In genomic region chr14:76772781-76773438, GRCm38 (mm10) we compare ENCODE assay signal across 13 mouse cellular contexts.
DNase-seq lines count a peak whose midpoint lies in the region; ATAC-seq and TF ChIP-seq lines count a peak whose summit lies in the region.
"Had no signal": no experiment of that assay in that cellular context is flagged by ENCODE, and none has a peak within 500 bp of the region (broad histone marks: within the 10 kb centered on the region; RNA-seq: fewer than 3 reads in every experiment).

No protein-coding gene starts in this region.

- no peaks in the 10 kb centered on the region for H3K27me3 ChIP-seq in intestine, postnatal 0 days (replicated peaks; ENCODE audit: control insufficient read depth, insufficient read depth, low read length)
- no peaks in the 10 kb centered on the region for H3K27me3 ChIP-seq in intestine, embryonic 15.5 days (replicated peaks)
- no peaks in the 10 kb centered on the region for H3K27me3 ChIP-seq in forebrain, postnatal 0 days (ENCODE audit: insufficient read depth, low read length)
- no peaks in the 10 kb centered on the region for H3K27me3 ChIP-seq in midbrain, postnatal 0 days (ENCODE audit: insufficient read depth, low read length)
- H3K27me3 ChIP-seq: embryonic facial prominence, embryonic 12.5 days had no signal

- peak; percentile 58 for DNase-seq in embryo, embryonic 10 days (ENCODE audit: low spot score)
- peak; percentile 56 for DNase-seq in forebrain, postnatal 0 days
- DNase-seq in midbrain, postnatal 0 days (ENCODE audit: low spot score): peak; percentile 58
- no peak for DNase-seq in MN1 (ENCODE audit: low spot score)
- no peak for DNase-seq in right cerebral cortex, postnatal 4 days
- DNase-seq in gastrocnemius, postnatal 4 days (ENCODE audit: low spot score in 2 of 2): no peak
- DNase-seq: adrenal gland, adult 2 months; gastrocnemius, postnatal 10 days; layer of hippocampus, adult 9-11 months; thymus, postnatal 14 days had no signal

- 80% methylated on average over 11 of the region's 11 CpGs for WGBS in intestine, postnatal 0 days
- 70% methylated on average over 11 of the region's 11 CpGs for WGBS in intestine, embryonic 15.5 days
- 23% methylated on average over 11 of the region's 11 CpGs for WGBS in forebrain, postnatal 0 days
- WGBS in midbrain, postnatal 0 days: 29% methylated on average over 11 of the region's 11 CpGs

- no peak overlapping the region for H3K9ac ChIP-seq in intestine, postnatal 0 days (ENCODE audit: low read depth, low read length)
- no peak overlapping the region for H3K9ac ChIP-seq in intestine, embryonic 15.5 days
- H3K9ac ChIP-seq in forebrain, postnatal 0 days: no peak overlapping the region
- H3K9ac ChIP-seq in midbrain, postnatal 0 days (replicated peaks; ENCODE audit: low read length, poor library complexity, severe bottlenecking): no peak overlapping the region
- H3K9ac ChIP-seq: embryonic facial prominence, embryonic 12.5 days had no signal

- no peaks in the 10 kb centered on the region for H3K9me3 ChIP-seq in intestine, postnatal 0 days (ENCODE audit: control insufficient read depth)
- H3K9me3 ChIP-seq in intestine, embryonic 15.5 days: no peaks in the 10 kb centered on the region
- no peaks in the 10 kb centered on the region for H3K9me3 ChIP-seq in forebrain, postnatal 0 days (ENCODE audit: low read length)
- H3K9me3 ChIP-seq in midbrain, postnatal 0 days (ENCODE audit: low read length): no peaks in the 10 kb centered on the region
- H3K9me3 ChIP-seq: embryonic facial prominence, embryonic 12.5 days had no signal

- H3K27ac ChIP-seq in intestine, postnatal 0 days (ENCODE audit: low read depth, low read length): no peak overlapping the region
- H3K27ac ChIP-seq in intestine, embryonic 15.5 days: no peak overlapping the region
- H3K27ac ChIP-seq in forebrain, postnatal 0 days (ENCODE audit: low read depth, low read length): peak overlapping the region; percentile 69
- H3K27ac ChIP-seq in midbrain, postnatal 0 days (ENCODE audit: low read depth, low read length): peak overlapping the region; percentile 59; the same call in 1 of the 2 replicates
- H3K27ac ChIP-seq: embryonic facial prominence, embryonic 12.5 days had no signal

- H3K36me3 ChIP-seq in intestine, postnatal 0 days (ENCODE audit: control insufficient read depth, insufficient read depth): no peaks in the 10 kb centered on the region
- no peaks in the 10 kb centered on the region for H3K36me3 ChIP-seq in intestine, embryonic 15.5 days
- H3K36me3 ChIP-seq in forebrain, postnatal 0 days (ENCODE audit: insufficient read depth): no peaks in the 10 kb centered on the region
- H3K36me3 ChIP-seq in midbrain, postnatal 0 days (ENCODE audit: insufficient read depth, low read length): no peaks in the 10 kb centered on the region
- H3K36me3 ChIP-seq: embryonic facial prominence, embryonic 12.5 days had no signal

- no peak for ATAC-seq in intestine, postnatal 0 days
- ATAC-seq in intestine, embryonic 15.5 days: no peak
- peak; percentile 74 for ATAC-seq in forebrain, postnatal 0 days
- ATAC-seq in midbrain, postnatal 0 days (ENCODE audit: low FRiP score): peak; percentile 54; the same call in 1 of the 2 replicates

- no peaks in the 10 kb centered on the region; the same call in 1 of the 2 replicates for H3K4me1 ChIP-seq in intestine, postnatal 0 days (replicated peaks; ENCODE audit: control insufficient read depth, insufficient read depth, low read length)
- no peaks in the 10 kb centered on the region for H3K4me1 ChIP-seq in intestine, embryonic 15.5 days (replicated peaks)
- H3K4me1 ChIP-seq in forebrain, postnatal 0 days (ENCODE audit: insufficient read depth): peaks cover 10% of the 10 kb centered on the region; the same call in 1 of the 2 replicates
- H3K4me1 ChIP-seq in midbrain, postnatal 0 days (ENCODE audit: insufficient read depth, low read length): peaks cover 7% of the 10 kb centered on the region; the same call in 1 of the 2 replicates
- H3K4me1 ChIP-seq: embryonic facial prominence, embryonic 12.5 days had no signal

- no peak overlapping the region for H3K4me3 ChIP-seq in intestine, postnatal 0 days (ENCODE audit: low read depth, low read length)
- H3K4me3 ChIP-seq in intestine, embryonic 15.5 days (replicated peaks): no peak overlapping the region
- H3K4me3 ChIP-seq in forebrain, postnatal 0 days (ENCODE audit: low read depth, low read length): no peak overlapping the region
- no peak overlapping the region for H3K4me3 ChIP-seq in midbrain, postnatal 0 days (ENCODE audit: low read depth, low read length)
- H3K4me3 ChIP-seq: embryonic facial prominence, embryonic 12.5 days had no signal

- TF ChIP-seq CTCF in intestine, postnatal 0 days (IDR thresholded peaks at IDR 0.05; ENCODE audit: low read depth): peak; percentile 60
- peak; percentile 60 for TF ChIP-seq CTCF in forebrain, postnatal 0 days (IDR thresholded peaks at IDR 0.05; ENCODE audit: low read depth)
- TF ChIP-seq CTCF in midbrain, postnatal 0 days (IDR thresholded peaks at IDR 0.05): peak; percentile 70

- H3K4me2 ChIP-seq in intestine, postnatal 0 days (replicated peaks; ENCODE audit: low read depth): no peak overlapping the region
- H3K4me2 ChIP-seq in intestine, embryonic 15.5 days (replicated peaks): no peak overlapping the region
- H3K4me2 ChIP-seq in forebrain, postnatal 0 days (ENCODE audit: low read depth): no peak overlapping the region
- H3K4me2 ChIP-seq in midbrain, postnatal 0 days (ENCODE audit: low read depth, low read length, poor library complexity, severe bottlenecking): no peak overlapping the region
- H3K4me2 ChIP-seq: embryonic facial prominence, embryonic 12.5 days had no signal

Comparison
In these comparisons a context has a peak if more than half of its experiments do, and no peak if none do; other contexts are left out.
1. ATAC-seq: peak in forebrain, postnatal 0 days (single experiment) and midbrain, postnatal 0 days (single experiment); none in intestine, postnatal 0 days (single experiment) and intestine, embryonic 15.5 days (single experiment).
2. H3K27ac ChIP-seq: peak in forebrain, postnatal 0 days (single experiment) and midbrain, postnatal 0 days (single experiment); none in intestine, postnatal 0 days (single experiment) and intestine, embryonic 15.5 days (single experiment).
3. DNase-seq: peak in embryo, embryonic 10 days (single experiment), forebrain, postnatal 0 days (single experiment) and midbrain, postnatal 0 days (single experiment); none in MN1 (single experiment), right cerebral cortex, postnatal 4 days (single experiment) and gastrocnemius, postnatal 4 days (0 of 2).
4. Peak in every context shown above with its lines, with median percentiles within 50 percentile points of each other: CTCF ChIP-seq.